ENCODE assay signal across 8 mouse cellular contexts in genomic region chr8:117198141-117198935, GRCm38 (mm10). TPM values are rescaled to one million over a fixed set of nuclear protein-coding genes. Genes with fewer than 3 reads are reported as not detected.
DNase-seq lines count a peak whose midpoint lies in the region; ATAC-seq and TF ChIP-seq lines count a peak whose summit lies in the region.

No protein-coding gene starts in this region.

- no peak overlapping the region for H3K4me2 ChIP-seq in forebrain, embryonic 11.5 days (ENCODE audit: low read depth, low read length, severe bottlenecking)
- H3K4me2 ChIP-seq in limb, embryonic 12.5 days = no peak overlapping the region
- H3K4me2 ChIP-seq in midbrain, embryonic 13.5 days (replicated peaks) = peak overlapping the region; percentile 21

- 74% methylated on average over 20 of the region's 20 CpGs for WGBS in forebrain, embryonic 10.5 days
- WGBS in forebrain, embryonic 11.5 days = 70% methylated on average over 20 of the region's 20 CpGs
- WGBS in embryonic facial prominence, embryonic 10.5 days = 58% methylated on average over 20 of the region's 20 CpGs
- whole genome bisulfite sequencing in limb, embryonic 12.5 days = 55% methylated on average over 20 of the region's 20 CpGs
- WGBS in midbrain, embryonic 13.5 days = 51% methylated on average over 20 of the region's 20 CpGs
- 24% methylated on average over 20 of the region's 20 CpGs for WGBS in spleen, adult 2 months

- peak overlapping the region; percentile 44; the same call in 1 of the 2 replicates for H3K27ac ChIP-seq in forebrain, embryonic 10.5 days
- H3K27ac ChIP-seq in forebrain, embryonic 11.5 days (ENCODE audit: low read depth, low read length) = no peak overlapping the region
- peak overlapping the region; percentile 5; the same call in 1 of the 2 replicates for H3K27ac ChIP-seq in embryonic facial prominence, embryonic 10.5 days (replicated peaks)
- peak overlapping the region; percentile 18; the same call in 1 of the 2 replicates for H3K27ac ChIP-seq in limb, embryonic 12.5 days
- peak overlapping the region; percentile 45 for H3K27ac ChIP-seq in midbrain, embryonic 13.5 days
- peak overlapping the region; percentile 36 for H3K27ac ChIP-seq in spleen, adult 2 months (ENCODE audit: insufficient read depth, low read length)

- no peak; the same call in 1 of the 2 replicates for ATAC-seq in forebrain, embryonic 11.5 days (replicated peaks; ENCODE audit: low FRiP score)
- ATAC-seq in limb, embryonic 12.5 days (ENCODE audit: insufficient number of reproducible peaks, insufficient read depth, low FRiP score, low TSS enrichment, low read depth) = peak; percentile 70; the same call in 1 of the 2 replicates
- ATAC-seq in midbrain, embryonic 13.5 days = peak; percentile 86

- TF ChIP-seq CTCF in spleen, adult 2 months (IDR thresholded peaks at IDR 0.05; ENCODE audit: extremely low read depth, insufficient read depth, insufficient read length, insufficient replicate concordance) = peak; percentile 67; the same call in 1 of the 2 replicates

- peaks cover 86% of the 10 kb centered on the region for H3K36me3 ChIP-seq in forebrain, embryonic 10.5 days (replicated peaks)
- H3K36me3 ChIP-seq in forebrain, embryonic 11.5 days (ENCODE audit: control insufficient read depth, insufficient read depth, low read length) = no peaks in the 10 kb centered on the region; the same call in 1 of the 2 replicates
- peaks cover 69% of the 10 kb centered on the region for H3K36me3 ChIP-seq in embryonic facial prominence, embryonic 10.5 days (replicated peaks)
- peaks cover 69% of the 10 kb centered on the region for H3K36me3 ChIP-seq in limb, embryonic 12.5 days
- H3K36me3 ChIP-seq in midbrain, embryonic 13.5 days = peaks cover 49% of the 10 kb centered on the region
- H3K36me3 ChIP-seq in spleen, adult 2 months (ENCODE audit: control insufficient read depth, insufficient read depth, low read length) = peaks cover 10% of the 10 kb centered on the region; the same call in 1 of the 2 replicates

- H3K27me3 ChIP-seq in forebrain, embryonic 10.5 days (ENCODE audit: poor library complexity, severe bottlenecking) = no peaks in the 10 kb centered on the region
- H3K27me3 ChIP-seq in forebrain, embryonic 11.5 days (ENCODE audit: control insufficient read depth, insufficient read depth, low read length) = no peaks in the 10 kb centered on the region
- H3K27me3 ChIP-seq in embryonic facial prominence, embryonic 10.5 days (replicated peaks; ENCODE audit: low read depth, poor library complexity, severe bottlenecking) = no peaks in the 10 kb centered on the region
- no peaks in the 10 kb centered on the region for H3K27me3 ChIP-seq in limb, embryonic 12.5 days
- no peaks in the 10 kb centered on the region for H3K27me3 ChIP-seq in midbrain, embryonic 13.5 days
- no peaks in the 10 kb centered on the region for H3K27me3 ChIP-seq in spleen, adult 2 months (ENCODE audit: control insufficient read depth, insufficient read depth, low read length)

- H3K4me1 ChIP-seq in forebrain, embryonic 10.5 days = peaks cover 10% of the 10 kb centered on the region; the same call in 1 of the 2 replicates
- no peaks in the 10 kb centered on the region for H3K4me1 ChIP-seq in forebrain, embryonic 11.5 days (replicated peaks; ENCODE audit: control insufficient read depth, insufficient read depth, low read length)
- H3K4me1 ChIP-seq in embryonic facial prominence, embryonic 10.5 days = peaks cover 46% of the 10 kb centered on the region
- peaks cover 25% of the 10 kb centered on the region for H3K4me1 ChIP-seq in limb, embryonic 12.5 days (replicated peaks)
- H3K4me1 ChIP-seq in midbrain, embryonic 13.5 days (replicated peaks) = peaks cover 16% of the 10 kb centered on the region
- peaks cover 4% of the 10 kb centered on the region; the same call in 1 of the 2 replicates for H3K4me1 ChIP-seq in spleen, adult 2 months (ENCODE audit: control insufficient read depth, insufficient read depth, insufficient read length)

- H3K9ac ChIP-seq in forebrain, embryonic 11.5 days (ENCODE audit: low read length) = no peak overlapping the region
- H3K9ac ChIP-seq in limb, embryonic 12.5 days (replicated peaks) = no peak overlapping the region
- no peak overlapping the region; the same call in 1 of the 2 replicates for H3K9ac ChIP-seq in midbrain, embryonic 13.5 days (replicated peaks)

- no peak overlapping the region for H3K4me3 ChIP-seq in forebrain, embryonic 10.5 days
- H3K4me3 ChIP-seq in forebrain, embryonic 11.5 days (ENCODE audit: low read depth, low read length) = no peak overlapping the region
- H3K4me3 ChIP-seq in embryonic facial prominence, embryonic 10.5 days = no peak overlapping the region
- no peak overlapping the region for H3K4me3 ChIP-seq in limb, embryonic 12.5 days (replicated peaks)
- H3K4me3 ChIP-seq in midbrain, embryonic 13.5 days (replicated peaks) = no peak overlapping the region
- H3K4me3 ChIP-seq in spleen, adult 2 months (ENCODE audit: extremely low read depth, insufficient read depth, insufficient read length) = peak overlapping the region; percentile 14; the same call in 1 of the 2 replicates

- peak; percentile 20 for DNase-seq in forebrain, embryonic 10.5 days (ENCODE audit: extremely low spot score, low spot score)
- no peak for DNase-seq in forebrain, embryonic 11.5 days (ENCODE audit: low spot score)
- peak; percentile 51 for DNase-seq in embryonic facial prominence, embryonic 10.5 days (ENCODE audit: low spot score)
- peak; percentile 79 to 82 for DNase-seq in heart, adult 9 months (ENCODE audit: low spot score in 2 of 2)
- peak; percentile 57 to 68 for DNase-seq in kidney, adult 8-10 months
- DNase-seq in spleen, adult 2 months (ENCODE audit: low read depth in 1 of 2, low spot score in 2 of 2) = peak; percentile 69 to 85

- TF ChIP-seq POLR2A in spleen, adult 2 months (IDR thresholded peaks at IDR 0.05; ENCODE audit: low read depth, low read length) = no peak

- H3K9me3 ChIP-seq in forebrain, embryonic 10.5 days = no peaks in the 10 kb centered on the region
- no peaks in the 10 kb centered on the region for H3K9me3 ChIP-seq in forebrain, embryonic 11.5 days (ENCODE audit: control insufficient read depth, low read length)
- H3K9me3 ChIP-seq in embryonic facial prominence, embryonic 10.5 days = no peaks in the 10 kb centered on the region
- no peaks in the 10 kb centered on the region for H3K9me3 ChIP-seq in limb, embryonic 12.5 days
- H3K9me3 ChIP-seq in midbrain, embryonic 13.5 days = no peaks in the 10 kb centered on the region

RNA-seq across cellular contexts. Expression of gene Gan, which starts 40.4 kb away (rescaled TPM):
- 2.5 TPM in 2 replicates for polyA plus RNA-seq in forebrain, embryonic 10.5 days (2016; fragmentation: Nextera tagmentation; extraction: Ambion mirVana)
- polyA plus RNA-seq in forebrain, embryonic 11.5 days (2014; fragmentation: Nextera tagmentation; extraction: Ambion mirVana) = 3.1 and 3.4 TPM in 2 replicates
- 2.6 and 3.1 TPM in 2 replicates for polyA plus RNA-seq in embryonic facial prominence, embryonic 10.5 days (2016; fragmentation: Nextera tagmentation; extraction: Ambion mirVana)
- 2.3 and 2.6 TPM in 2 replicates for polyA plus RNA-seq in limb, embryonic 12.5 days (2016; fragmentation: Nextera tagmentation; extraction: Ambion mirVana)
- polyA plus RNA-seq in midbrain, embryonic 13.5 days (2015; fragmentation: Nextera tagmentation; extraction: Ambion mirVana) = 2.9 and 3.0 TPM in 2 replicates
- polyA plus RNA-seq in spleen, adult 2 months (2012; rRNA removed) = 2.9 and 3.4 TPM in 2 replicates

RNA-seq across cellular contexts. Expression of gene Cmip, which starts 58.5 kb away (rescaled TPM):
- 8.0 and 9.8 TPM in 2 replicates for polyA plus RNA-seq in forebrain, embryonic 10.5 days (2016; fragmentation: Nextera tagmentation; extraction: Ambion mirVana)
- 30.5 and 32.1 TPM in 2 replicates for polyA plus RNA-seq in forebrain, embryonic 11.5 days (2014; fragmentation: Nextera tagmentation; extraction: Ambion mirVana)
- 9.2 and 9.8 TPM in 2 replicates for polyA plus RNA-seq in embryonic facial prominence, embryonic 10.5 days (2016; fragmentation: Nextera tagmentation; extraction: Ambion mirVana)
- polyA plus RNA-seq in limb, embryonic 12.5 days (2016; fragmentation: Nextera tagmentation; extraction: Ambion mirVana) = 10.1 and 20.8 TPM in 2 replicates
- 65.3 and 71.7 TPM in 2 replicates for polyA plus RNA-seq in midbrain, embryonic 13.5 days (2015; fragmentation: Nextera tagmentation; extraction: Ambion mirVana)
- polyA plus RNA-seq in spleen, adult 2 months (2012; rRNA removed) = 48.2 and 67.6 TPM in 2 replicates
